Mouse (Mus musculus) mesoderm, embryonic 11.5 days (tissue): ENCODE data around the gene Gm13698.
A peak's percentile ranks its signal among the peaks of the same experiment; 100 is the strongest.
"Not testable (repeated sequence)": the region's sequence is repeated elsewhere in the genome, so short reads cannot be mapped to it uniquely, and the experiment has no call there.

Experiments
- DNase-seq: peaks from one replicate; pipeline ENCODE4 v3.0.0-alpha.2; 2012; ENCODE audit warnings: low read depth, low spot score

Gene Gm13698

GRCm38 (mm10) chr2:83955393-83955792 is at the start of gene Gm13698:
Gene Gm13698 (plus strand): TSS chr2:83955693.
- not testable (repeated sequence) for DNase-seq

GRCm38 (mm10) chr2:83929478-83930088 is 25.9 kb upstream of the Gm13698 start:
- DNase-seq, result peak; percentile 22

DNA sequence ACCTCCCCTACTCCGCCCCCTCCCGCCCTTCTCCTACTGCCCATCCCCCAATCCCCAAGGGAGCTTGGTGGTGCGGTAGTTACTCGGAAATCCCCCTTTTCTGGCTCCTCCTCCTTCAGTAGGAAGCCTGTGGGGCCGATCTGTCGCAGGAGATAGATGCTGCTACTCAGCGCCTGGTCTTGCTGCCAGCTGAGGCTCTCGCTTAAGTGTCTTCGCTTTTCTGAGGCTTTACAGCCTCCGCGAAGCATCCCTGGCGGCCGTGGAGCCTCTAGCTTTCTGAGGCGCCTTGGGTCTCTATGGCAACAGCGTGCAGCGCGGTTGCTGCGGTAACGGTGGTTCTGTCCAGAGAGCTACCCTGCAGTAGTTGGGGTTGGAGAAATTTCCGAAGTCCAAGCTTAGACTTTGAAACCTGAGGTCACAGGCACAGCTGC is 14.5 kb upstream of the Gm13698 start, which contains the start of gene Zswim2:
Gene Zswim2 (minus strand): TSS at position 298 of the 431 bp plus-strand sequence.
- peak; percentile 86 for DNase-seq

GRCm38 (mm10) chr2:83941378-83941777 is 14.1 kb upstream of the Gm13698 start:
- no peak for DNase-seq

DNA sequence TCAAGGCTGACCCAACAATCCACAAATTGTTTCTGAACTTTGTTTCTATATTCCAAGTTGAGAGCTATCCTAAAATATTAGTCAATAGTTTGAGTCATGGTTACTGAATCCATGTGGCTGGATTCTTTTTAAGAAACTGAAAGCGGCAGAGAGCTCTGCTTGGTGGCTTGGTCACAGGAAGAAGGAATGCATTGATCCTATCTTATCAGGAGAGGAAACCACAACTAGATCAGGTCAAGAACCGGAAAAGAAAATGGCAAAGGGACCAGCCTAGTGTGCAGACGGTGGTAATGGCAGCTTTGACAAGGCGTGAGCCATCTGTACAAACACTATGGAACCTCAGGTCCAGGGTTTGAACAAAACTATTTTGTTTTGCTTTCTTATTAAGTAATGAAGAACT is 13.7 kb upstream of the Gm13698 start:
- DNase-seq, result no peak

DNA sequence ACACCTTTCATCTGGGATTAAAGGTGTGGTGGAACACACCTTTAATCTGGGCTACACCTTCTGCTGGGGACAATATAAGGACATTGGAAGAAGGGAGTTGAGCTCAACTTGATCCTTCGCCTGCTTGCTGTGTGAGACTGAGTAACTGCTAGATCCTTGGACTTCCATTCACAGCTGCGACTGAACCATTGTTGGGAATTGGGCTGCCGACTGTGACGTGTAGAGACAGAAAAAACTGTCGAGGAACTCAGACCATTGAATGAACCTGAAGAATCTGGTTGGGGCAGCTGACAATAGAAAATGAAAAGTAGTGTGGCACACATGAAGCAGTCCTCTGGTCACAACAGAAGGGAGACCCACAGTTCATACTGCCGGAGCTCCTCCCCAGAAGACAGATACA is 5.7 kb downstream of the Gm13698 start, which contains the start of gene Gm13693:
Gene Gm13693 (plus strand): TSS at position 301 of the 400 bp plus-strand sequence.
- not testable (repeated sequence) for DNase-seq

- not testable (repeated sequence) for DNase-seq
Measured at GRCm38 (mm10) chr2:83967013-83967412, 11.5 kb downstream of the Gm13698 start, which contains the start of gene Gm13695. Gene Gm13695 (plus strand): TSS chr2:83967313.

- DNase-seq, result not testable (repeated sequence)
Measured at GRCm38 (mm10) chr2:83972823-83973222, 17.3 kb downstream of the Gm13698 start, which contains the start of gene Gm13696. Gene Gm13696 (plus strand): TSS chr2:83973123.

DNA sequence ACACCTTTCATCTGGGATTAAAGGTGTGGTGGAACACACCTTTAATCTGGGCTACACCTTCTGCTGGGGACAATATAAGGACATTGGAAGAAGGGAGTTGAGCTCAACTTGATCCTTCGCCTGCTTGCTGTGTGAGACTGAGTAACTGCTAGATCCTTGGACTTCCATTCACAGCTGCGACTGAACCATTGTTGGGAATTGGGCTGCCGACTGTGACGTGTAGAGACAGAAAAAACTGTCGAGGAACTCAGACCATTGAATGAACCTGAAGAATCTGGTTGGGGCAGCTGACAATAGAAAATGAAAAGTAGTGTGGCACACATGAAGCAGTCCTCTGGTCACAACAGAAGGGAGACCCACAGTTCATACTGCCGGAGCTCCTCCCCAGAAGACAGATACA is 23.1 kb downstream of the Gm13698 start, which contains the start of gene Gm13694:
Gene Gm13694 (plus strand): TSS at position 301 of the 400 bp plus-strand sequence.
- not testable (repeated sequence) for DNase-seq

- DNase-seq, result not testable (repeated sequence)
Measured at GRCm38 (mm10) chr2:83984443-83984842, 28.9 kb downstream of the Gm13698 start, which contains the start of gene Gm13697. Gene Gm13697 (plus strand): TSS chr2:83984743.

- not testable (repeated sequence) for DNase-seq
Measured at GRCm38 (mm10) chr2:83990253-83990652, 34.8 kb downstream of the Gm13698 start, which contains the start of gene Gm13691. Gene Gm13691 (plus strand): TSS chr2:83990553.

GRCm38 (mm10) chr2:83993639-83994255 is 38.3 kb downstream of the Gm13698 start:
- not testable (repeated sequence) for DNase-seq

DNA sequence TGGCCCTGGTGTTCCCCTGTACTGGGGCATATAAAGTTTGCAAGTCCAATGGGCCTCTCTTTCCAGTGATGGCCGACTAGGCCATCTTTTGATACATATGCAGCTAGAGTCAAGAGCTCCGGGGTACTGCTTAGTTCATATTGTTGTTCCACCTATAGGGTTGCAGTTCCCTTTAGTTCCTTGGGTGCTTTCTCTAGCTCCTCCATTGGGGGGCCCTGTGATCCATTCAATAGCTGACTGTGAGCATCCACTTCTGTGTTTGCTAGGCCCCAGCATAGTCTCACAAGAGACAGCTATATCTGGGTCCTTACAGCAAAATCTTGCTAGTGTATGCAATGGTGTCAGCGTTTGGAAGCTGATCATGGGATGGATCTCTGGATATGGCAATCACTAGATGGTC is 39.0 kb downstream of the Gm13698 start:
- DNase-seq, result not testable (repeated sequence)
